Mouse (Mus musculus): ENCODE measurements at regions not wholly inside any gene's neighbourhood (a gene's known extent, or its start where the extent isn't known, plus 50 kb on each side); places are given as distances from the start of the nearest gene placed in this dataset.

GRCm38 (mm10) chr11:9739098-9739497, 547.4 kb downstream of the Abca13 start:
- H3K4me1 ChIP-seq (replicated peaks) = no peaks in the 10 kb centered on the region
- H3K9me3 ChIP-seq = no peaks in the 10 kb centered on the region
- no peak overlapping the region for H3K27ac ChIP-seq (replicated peaks)
- no peak overlapping the region for H3K4me2 ChIP-seq
- H3K4me3 ChIP-seq = no peak overlapping the region
- no peaks in the 10 kb centered on the region for H3K27me3 ChIP-seq
- H3K9ac ChIP-seq = no peak overlapping the region
- no peak for ATAC-seq (ENCODE audit: low FRiP score, low read depth)
- WGBS = 79% methylated on average over 5 of the region's 5 CpGs
- H3K36me3 ChIP-seq = no peaks in the 10 kb centered on the region

DNA sequence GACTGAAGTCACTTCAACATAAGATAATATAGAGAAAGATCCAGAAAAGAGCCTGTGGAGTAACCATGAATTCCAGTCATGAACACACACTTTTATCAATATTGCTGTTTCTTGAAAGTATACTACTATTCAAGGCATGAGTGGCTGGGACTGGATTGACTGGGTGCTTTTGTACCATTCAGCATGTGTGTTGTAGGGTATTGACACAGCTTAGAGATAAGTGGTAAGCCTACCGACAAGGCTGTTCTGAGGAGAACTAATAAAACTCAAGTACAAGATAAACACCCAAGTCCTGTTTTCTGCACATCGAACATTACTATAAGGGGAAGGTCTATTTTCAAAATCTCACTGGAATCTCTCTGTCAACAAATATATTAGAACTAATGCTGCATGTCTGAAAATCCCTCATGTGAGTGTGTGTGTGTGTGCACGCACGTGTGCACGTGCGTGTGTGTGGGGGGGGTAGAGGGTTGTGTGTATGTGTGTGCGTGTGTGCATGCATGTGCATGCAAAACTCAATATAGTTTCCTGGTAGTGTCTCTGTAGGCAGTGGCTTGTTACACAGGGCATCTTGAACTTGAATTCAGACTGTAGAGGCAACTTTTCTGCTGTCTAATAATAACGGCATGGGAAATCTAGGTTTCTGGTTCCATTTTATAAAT, 588.6 kb downstream of the Abca13 start:
- H3K27me3 ChIP-seq = no peaks in the 10 kb centered on the region
- no peak for ATAC-seq (ENCODE audit: low FRiP score, low read depth)
- H3K9me3 ChIP-seq = no peaks in the 10 kb centered on the region
- no peaks in the 10 kb centered on the region for H3K4me1 ChIP-seq (replicated peaks)
- 97% methylated on average over 8 of the region's 8 CpGs for WGBS
- H3K36me3 ChIP-seq = no peaks in the 10 kb centered on the region
- H3K4me2 ChIP-seq = no peak overlapping the region
- no peak overlapping the region for H3K27ac ChIP-seq (replicated peaks)
- H3K9ac ChIP-seq = no peak overlapping the region
- no peak overlapping the region for H3K4me3 ChIP-seq

DNA sequence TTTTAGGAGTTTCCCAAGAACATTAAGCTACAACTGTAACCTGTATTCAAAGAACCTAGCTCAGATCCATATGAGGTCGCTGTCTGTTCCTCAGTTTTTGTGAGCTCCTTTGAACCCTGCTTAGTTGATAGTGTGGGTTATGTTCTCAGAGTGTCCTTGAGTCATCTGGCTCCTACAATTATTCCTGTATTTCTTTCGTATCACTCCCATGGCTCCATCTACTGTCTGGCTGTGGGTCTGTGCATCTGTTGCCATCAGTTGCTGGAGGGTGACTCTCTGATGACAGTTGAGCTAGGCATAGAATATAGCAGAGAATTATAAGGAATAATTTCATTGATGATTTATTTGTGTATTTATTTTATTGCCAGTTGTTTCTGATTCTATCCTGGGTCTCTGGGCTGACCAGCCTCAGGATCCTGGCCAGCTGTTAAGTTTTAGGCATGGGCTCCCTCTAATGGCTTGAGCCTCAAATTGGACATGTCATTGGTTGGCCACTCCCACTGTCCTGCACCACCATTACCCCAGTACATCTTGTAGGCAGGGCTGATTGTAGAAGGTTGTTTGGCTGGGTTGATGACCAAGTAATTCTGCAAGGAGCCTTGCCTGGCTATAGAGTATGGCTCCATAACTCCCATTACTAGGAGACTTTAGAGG, 601.6 kb downstream of the Abca13 start:
- H3K9me3 ChIP-seq = no peaks in the 10 kb centered on the region
- no peak overlapping the region for H3K4me3 ChIP-seq
- no peak for ATAC-seq (ENCODE audit: low FRiP score, low read depth)
- H3K27ac ChIP-seq (replicated peaks) = no peak overlapping the region
- 86% methylated on average over 2 of the region's 2 CpGs for WGBS
- H3K27me3 ChIP-seq = no peaks in the 10 kb centered on the region
- no peaks in the 10 kb centered on the region for H3K4me1 ChIP-seq (replicated peaks)
- H3K4me2 ChIP-seq = no peak overlapping the region
- no peaks in the 10 kb centered on the region for H3K36me3 ChIP-seq
- H3K9ac ChIP-seq = no peak overlapping the region

- Histone ChIP-seq H3K9ac (no peak overlapping the region), H3K36me3 (no peaks in the 10 kb centered on the region), H3K27ac (replicated peaks) (no peak overlapping the region), H3K4me1 (replicated peaks) (no peaks in the 10 kb centered on the region), H3K4me2 (no peak overlapping the region), H3K27me3 (no peaks in the 10 kb centered on the region), H3K4me3 (no peak overlapping the region), H3K9me3 (no peaks in the 10 kb centered on the region)
- peak; percentile 38; the same call in 1 of the 2 replicates for ATAC-seq (ENCODE audit: low FRiP score, low read depth)
These were observed 647.9 kb downstream of the Abca13 start for GRCm38 (mm10) chr11:9839636-9840035.

- H3K4me2 ChIP-seq = no peak overlapping the region
- WGBS = 69% methylated on average over 2 of the region's 2 CpGs
- H3K9ac ChIP-seq = no peak overlapping the region
- no peak for ATAC-seq (ENCODE audit: low FRiP score, low read depth)
- H3K27me3 ChIP-seq = no peaks in the 10 kb centered on the region
- no peaks in the 10 kb centered on the region for H3K9me3 ChIP-seq
- H3K36me3 ChIP-seq = no peaks in the 10 kb centered on the region
- H3K4me3 ChIP-seq = no peak overlapping the region
- 0 out of 2 replicates have a peak, but pooled peaks cover 4% of the 10 kb centered on the region for H3K4me1 ChIP-seq (replicated peaks)
- no peak overlapping the region for H3K27ac ChIP-seq (replicated peaks)
These were observed 676.9 kb downstream of the Abca13 start for GRCm38 (mm10) chr11:9868454-9869130.

All from hindbrain, embryonic 15.5 days (tissue).